Mouse (Mus musculus) left cerebral cortex, adult 11 months (tissue): ENCODE results near the gene Smarca2.

Source experiments
- DNase-seq: peaks from one replicate; pipeline ENCODE4 v3.0.0; 2022; ENCODE audit warnings: low spot score

The Smarca2 gene

DNA sequence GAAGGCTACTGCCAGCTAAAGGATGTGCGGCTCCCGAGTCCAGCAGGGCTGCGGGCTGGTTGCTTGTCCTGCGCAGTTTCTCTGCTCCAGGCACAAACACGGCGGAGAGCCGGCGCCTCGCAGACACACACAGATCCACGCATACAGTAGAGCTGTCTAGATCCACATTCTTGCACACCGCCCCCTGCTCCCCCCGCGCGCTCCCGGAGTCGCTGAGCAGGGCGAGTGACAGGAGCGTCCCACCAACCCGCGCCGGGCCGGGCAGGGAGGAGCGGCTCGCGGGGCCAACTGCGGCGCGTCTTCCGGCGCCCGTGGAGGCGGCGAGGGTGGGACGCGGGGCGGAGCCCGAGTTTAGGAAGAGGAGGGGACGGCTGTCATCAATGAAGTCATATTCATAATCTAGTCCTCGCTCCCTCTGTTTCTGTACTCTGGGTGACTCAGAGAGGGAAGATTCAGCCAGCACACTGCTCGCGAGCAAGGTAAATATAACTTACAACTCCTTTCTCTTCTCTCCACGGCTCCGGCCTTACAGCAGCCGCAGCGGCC, at the start of gene Smarca2:
Smarca2 (plus strand) TSS at position 296 of the 546 bp plus-strand sequence.
- DNase-seq, result peak; percentile 95

DNA sequence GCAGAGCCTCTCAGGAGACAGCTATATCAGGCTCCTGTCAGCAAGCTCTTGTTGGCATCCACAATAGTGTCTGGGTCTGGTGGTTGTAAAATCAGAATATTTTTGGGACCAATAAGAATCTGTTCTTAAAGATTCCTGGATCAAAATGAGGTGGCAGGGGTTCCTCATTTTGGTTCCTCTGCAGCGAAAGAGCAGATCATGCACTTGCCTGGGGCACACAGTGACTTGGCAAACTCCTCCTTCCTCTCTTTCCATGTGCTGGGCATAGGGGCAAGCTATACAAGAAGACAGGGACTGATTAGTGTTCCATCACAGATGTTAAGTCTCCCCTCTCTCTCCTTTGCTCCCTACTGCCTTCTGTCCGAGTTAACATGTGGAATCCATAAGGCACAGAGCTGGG, 40.0 kb upstream of the Smarca2 start:
- no peak for DNase-seq

DNA sequence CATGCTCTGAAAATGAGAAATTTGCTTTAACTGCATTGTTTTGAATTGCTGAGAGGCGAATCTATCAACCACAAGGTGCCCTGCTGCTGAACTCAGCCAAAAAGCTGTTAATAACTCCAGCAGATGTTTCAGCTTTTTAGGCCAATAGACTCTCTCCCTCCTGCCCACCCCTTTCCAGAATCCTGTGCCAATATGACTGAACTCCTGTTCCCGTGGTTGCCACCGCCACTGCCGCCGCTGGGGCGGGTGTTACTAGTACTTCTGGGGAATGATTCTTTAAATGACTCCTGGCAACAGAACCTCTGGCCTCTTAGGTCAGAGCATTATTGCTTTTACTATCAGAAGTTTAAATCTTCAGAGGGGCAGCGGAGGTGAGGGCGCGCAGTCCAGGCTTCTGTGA, 38.7 kb upstream of the Smarca2 start:
- DNase-seq, result no peak

DNA sequence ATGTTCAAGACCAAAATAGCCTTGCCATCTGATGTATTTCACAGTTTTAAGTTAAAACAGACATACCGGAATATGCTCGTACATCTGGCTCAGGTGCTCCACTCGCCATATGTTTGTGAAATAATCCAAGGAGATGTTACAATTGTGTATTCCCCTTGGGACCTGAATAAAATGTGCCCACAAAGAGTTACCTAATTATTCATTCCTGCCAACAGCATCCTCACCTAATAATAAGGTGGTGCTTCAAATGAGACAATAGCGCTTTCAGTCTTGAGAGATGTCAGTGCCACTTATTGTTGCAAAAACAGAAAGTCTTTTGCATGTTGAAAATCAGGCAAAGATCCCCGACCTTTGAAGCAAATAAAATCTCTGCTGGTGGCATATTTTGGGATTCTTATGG, 36.6 kb upstream of the Smarca2 start:
- DNase-seq, result no peak

DNA sequence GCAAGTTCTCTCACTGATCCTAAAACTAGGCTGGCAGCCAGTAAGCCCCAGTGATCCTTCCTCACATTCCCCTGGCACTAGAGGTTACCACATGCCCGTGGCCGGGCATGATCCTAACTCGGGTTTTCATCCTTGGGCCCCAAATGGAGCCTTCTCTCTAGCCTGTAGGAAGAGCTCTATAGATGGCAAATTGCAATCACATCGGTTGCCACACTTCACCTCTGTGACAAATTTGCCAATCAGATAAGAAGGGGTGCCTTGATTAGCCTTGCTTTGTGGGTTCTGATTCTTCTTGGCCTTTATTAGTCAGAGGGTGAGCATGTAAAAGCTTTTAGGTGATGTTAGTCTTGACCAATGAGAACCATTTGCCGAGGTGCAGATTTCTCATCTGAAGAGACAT, 35.9 kb upstream of the Smarca2 start:
- no peak for DNase-seq

DNA sequence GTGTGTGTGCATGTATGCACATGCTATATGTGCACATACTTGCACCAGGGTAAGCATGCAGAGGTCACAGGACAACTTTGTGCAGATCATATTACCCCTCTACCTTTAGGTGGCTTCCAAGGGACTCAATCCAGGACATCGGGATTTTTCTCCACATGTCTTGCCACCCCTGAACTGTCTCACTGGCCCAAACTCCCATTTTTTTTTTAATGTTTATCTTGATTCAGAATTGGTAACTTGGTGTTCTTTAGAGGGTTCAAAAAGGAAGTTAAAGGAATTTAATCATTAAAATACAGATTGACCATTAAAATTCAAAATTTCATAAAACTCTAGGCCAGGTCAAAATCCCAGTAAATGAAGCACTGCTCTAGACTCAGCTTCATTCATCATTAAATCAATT, 35.4 kb upstream of the Smarca2 start:
- no peak for DNase-seq

DNA sequence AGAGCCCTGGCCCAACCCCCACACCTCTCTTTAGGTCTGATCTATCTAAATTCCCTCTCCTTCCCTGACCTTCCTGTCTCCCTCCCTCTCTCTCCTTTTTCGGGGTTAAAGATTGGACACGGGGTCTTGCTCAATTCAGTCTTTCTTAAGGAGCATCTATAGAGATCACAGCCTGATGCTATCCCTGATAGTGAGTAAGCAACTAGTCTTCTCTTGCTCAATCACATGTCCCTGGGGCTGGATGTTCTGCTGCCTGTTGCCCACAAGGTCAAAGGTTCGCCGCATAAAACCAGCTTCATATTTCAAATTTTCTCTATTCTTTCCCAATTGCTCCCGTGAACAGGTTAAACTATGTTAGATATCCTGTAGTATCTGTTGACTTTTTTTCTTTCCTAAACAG, 25.2 kb upstream of the Smarca2 start:
- no peak for DNase-seq

- no peak for DNase-seq
These were observed 24.8 kb upstream of the Smarca2 start for GRCm38 (mm10) chr19:26580061-26580460.

DNA sequence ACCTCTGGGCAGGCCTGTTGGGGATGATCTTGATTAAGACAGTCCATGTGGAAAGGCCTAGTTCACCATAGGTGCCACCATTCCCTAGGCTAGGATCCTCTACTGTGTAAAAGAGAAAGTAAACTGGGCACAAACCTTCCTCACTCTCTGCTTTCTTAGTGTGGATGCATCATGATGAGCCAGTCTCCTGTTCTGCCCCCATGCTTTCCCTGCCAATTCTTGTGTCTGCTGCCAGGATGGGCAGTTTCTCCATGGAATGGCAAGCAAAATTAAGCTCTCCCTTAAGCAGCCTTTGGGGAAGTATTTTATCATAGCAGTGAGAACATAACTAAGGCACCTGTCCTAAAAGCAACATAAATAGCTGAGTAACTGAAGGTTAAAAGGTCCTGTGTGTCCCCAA, 10.2 kb upstream of the Smarca2 start:
- DNase-seq, result no peak

DNA sequence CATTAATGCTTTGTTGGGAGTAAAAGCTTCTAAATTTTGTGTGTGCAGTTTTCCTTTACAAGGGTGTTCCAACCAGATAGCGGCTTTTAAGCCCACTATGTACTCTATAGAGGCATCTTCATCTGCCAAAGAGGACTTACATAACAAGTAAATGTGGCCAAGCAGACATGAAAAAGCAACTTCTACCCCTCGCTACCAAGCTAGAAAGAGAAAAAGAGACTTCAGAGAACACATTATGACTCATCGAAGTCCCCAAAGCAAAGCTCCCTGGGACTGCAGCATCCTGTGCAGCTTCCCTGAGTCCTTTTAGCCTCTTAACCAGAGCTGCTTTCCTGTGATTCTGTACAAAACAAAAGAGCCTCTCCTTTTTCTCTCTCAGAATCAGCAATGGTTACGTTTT, 3.4 kb upstream of the Smarca2 start:
- DNase-seq, result no peak

DNA sequence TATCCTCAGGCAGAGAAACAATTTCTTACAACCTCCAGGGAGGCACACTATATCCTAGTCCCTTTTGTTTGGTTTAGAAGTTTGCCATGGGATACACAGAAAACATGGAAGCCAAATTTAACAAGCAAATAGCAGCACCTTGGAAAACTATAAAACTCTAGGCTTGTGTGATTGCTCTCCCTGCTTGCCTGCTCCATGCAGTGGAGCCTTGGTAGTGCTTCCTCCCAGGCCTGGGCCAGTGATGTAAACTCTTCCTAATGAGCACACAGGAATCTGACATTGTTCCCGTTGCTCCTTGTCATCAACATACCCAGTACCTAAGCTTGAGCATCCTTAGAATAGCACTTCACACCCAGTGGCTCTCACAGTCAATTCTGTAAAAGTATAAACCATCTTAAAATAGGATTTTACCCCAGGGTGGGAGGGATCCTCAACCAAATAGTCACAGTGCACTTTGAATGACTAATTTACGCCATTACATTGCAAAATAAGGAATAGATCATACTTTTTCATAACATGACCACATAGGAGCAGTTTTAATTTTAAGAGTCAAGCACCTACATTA, 1.5 kb upstream of the Smarca2 start:
- DNase-seq, result no peak

- no peak for DNase-seq
These were observed 720 bp upstream of the Smarca2 start for GRCm38 (mm10) chr19:26603906-26604754.

DNA sequence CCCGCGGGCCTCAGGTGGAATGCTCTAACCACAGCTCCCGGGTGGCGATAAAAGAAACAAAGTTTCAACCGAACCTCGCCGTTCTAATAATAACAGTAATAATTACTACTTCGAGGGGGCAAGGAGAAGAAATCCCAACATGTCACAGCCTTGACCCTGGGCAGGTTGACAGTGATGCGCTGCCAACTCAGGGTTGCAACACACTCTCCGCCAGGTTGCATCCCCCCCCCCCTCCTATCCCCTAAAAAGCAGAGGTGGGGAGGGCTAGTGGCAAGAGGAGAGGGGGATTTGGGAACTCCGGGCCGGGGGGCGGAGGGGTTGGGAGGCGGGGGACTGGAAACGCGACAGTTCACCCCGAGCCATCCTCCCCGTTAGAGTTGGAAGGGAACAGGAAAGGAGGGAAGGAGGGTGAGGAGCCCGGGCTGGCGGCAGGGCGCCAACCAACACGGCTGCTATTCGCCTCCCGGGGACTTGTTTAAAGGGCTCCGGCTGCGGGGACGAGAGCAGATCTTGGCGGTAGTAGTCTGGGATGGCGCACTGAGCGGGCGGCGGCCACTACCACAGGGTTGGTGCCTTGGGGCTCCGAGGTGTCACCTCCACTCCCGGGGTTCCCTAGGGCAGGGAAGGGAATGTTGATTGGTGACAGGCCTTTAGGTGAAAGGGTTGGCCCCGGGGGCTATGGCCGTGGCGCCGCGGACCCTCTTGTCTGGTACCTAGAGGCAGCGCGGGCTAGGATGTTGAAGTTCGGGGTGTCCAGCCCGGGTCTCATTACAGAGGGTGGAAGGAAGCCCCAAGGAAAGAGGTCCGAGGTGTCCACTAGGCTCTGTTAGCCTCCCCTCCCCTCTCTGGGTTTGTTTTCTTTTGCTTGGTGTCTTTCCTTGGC, 829 bp downstream of the Smarca2 start:
- peak; percentile 42 for DNase-seq

GRCm38 (mm10) chr19:26606321-26607155, 1.7 kb downstream of the Smarca2 start:
- DNase-seq, result no peak

GRCm38 (mm10) chr19:26607156-26607536, 2.3 kb downstream of the Smarca2 start:
- no peak for DNase-seq

DNA sequence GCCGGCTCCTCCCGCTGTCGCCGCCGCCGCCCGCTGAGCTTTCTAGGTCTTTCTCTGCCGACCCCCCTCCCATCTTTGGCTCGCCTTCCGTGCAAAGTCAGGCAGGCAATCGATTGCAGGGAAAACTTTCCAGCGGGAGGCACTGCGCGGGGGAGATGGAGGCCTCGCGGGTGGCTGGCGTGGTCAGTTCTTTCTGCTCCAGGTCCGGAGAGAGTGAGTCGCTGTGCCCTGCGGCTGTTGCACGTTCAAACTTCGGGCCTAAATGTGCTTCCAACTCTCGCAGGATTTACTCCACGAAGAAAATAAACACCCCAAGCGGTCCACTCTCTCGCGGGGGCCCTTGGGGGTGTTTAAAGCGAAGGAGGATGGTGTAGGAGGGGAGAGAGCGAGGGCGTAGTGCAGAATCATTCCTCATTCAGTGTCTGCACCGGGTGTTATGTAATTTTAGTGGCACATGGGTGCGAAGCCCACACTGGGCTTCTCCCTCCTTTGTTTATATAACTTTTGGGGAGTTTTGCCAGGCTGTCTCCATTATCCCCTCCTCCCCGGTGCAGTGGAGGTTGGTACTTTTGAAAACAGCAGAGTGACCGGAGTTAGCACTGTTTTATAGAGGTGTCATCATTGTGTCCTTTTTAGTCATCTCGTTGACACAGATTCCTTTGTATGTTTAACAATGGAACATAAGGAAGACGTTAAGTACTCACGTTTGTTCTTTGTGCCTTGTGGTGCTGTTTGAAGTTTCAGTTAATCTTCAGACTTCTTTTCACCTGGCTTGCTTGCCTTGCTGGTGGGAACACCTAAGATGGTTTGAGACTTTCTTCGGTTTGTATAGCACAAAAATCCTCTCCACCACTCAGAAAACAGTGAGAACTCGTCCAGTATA, 2.9 kb downstream of the Smarca2 start:
- peak; percentile 66 for DNase-seq

- no peak for DNase-seq
These were observed 3.6 kb downstream of the Smarca2 start for GRCm38 (mm10) chr19:26608434-26608812.

GRCm38 (mm10) chr19:26609637-26610036, 4.8 kb downstream of the Smarca2 start:
- no peak for DNase-seq

DNA sequence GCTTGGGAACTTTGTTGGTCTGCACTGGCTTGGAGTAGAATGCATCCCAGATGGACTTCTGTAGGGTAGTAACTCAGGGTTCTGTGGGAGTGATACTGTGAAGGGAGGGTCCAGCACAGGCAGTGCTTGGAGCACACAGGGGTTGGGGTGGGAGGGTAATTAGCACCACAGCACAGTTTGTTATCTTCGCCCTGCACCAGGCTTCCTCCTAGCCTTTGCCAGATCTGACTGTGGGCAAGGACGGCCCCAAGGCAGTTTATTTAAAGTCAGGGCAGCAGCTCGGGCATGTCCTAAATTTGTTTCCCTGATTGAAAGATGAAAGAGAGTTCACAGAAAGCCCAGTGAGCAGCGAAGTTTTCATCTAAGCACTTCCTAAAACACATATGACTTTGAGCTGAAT, 8.1 kb downstream of the Smarca2 start:
- no peak for DNase-seq

- DNase-seq, result no peak
These were observed 8.8 kb downstream of the Smarca2 start for GRCm38 (mm10) chr19:26613665-26614064.

DNA sequence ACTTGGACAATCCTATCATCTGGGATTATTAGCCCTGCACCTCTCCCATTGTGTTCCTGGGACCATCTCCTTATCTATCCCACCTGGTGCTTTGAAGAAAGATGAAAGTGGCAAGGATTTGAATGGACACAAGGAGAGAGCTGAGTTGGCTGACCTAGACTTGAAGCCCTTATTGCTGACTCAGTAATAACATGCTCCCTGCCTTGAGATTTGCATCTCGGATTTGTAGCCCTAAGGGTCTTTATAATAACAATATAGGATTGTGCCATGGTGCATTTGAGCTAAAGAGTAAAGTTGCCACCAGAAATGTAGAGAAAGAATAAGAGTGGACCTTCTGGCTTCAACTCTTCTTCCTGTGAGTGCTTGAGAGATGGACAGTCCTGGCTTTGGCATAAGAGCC, 11.4 kb downstream of the Smarca2 start:
- no peak for DNase-seq
